Mouse (Mus musculus) heart, postnatal 10 days (tissue): ENCODE results near the gene Pcbp2. TPM values are rescaled to one million over a fixed set of nuclear protein-coding genes. Genes with fewer than 3 reads are reported as not detected.

Experiments used
- DNase-seq, 2 experiments: peaks; one replicate each; pipeline ENCODE4 v3.0.0; 2021
- intact Hi-C: fragments of 180-260 bp; cut with DNase I; formaldehyde crosslinking; loops from one replicate; pipeline ENCODE4 v1.15.1; 2025
- total RNA-seq, 2 experiments: library from RNA; stranded (reverse); gene quantifications; 2 replicates each; pipeline ENCODE4 v1.2.3; 2021

Pcbp2 gene
- total RNA-seq, 2 experiments from 2014 or later, result 547 to 592 TPM

GRCm38 (mm10) chr15:102460971-102461370 is 9.4 kb upstream of the Pcbp2 start:
- intact Hi-C loops, result no loop called here
- DNase-seq, result peak in 1 of 2 experiments; percentile 23

- intact Hi-C loops, result loop anchor here (2.0 kb wide), 1 partner anchor 63 kb away; the partner anchor contains the start of gene Npff
- no peak for DNase-seq
Observed at GRCm38 (mm10) chr15:102461430-102462075, 8.8 kb upstream of the Pcbp2 start.

- intact Hi-C loops, result loop anchor here (2.0 kb wide), 1 partner anchor 61 kb away; the partner anchor contains the start of gene Npff
- peak in 1 of 2 experiments; percentile 33 for DNase-seq
Observed at GRCm38 (mm10) chr15:102463666-102464065, 6.7 kb upstream of the Pcbp2 start.

- no peak for DNase-seq
- intact Hi-C loops, result loop anchor here (2.0 kb wide), 1 partner anchor 50 kb away; the partner anchor contains the start of gene Tarbp2
Observed at GRCm38 (mm10) chr15:102468675-102469370, 1.5 kb upstream of the Pcbp2 start.

GRCm38 (mm10) chr15:102470605-102471294 is 411 bp downstream of the Pcbp2 start:
- intact Hi-C loops, result loop anchor here (1.0 to 5.0 kb wide), 2 partner anchors 10 to 197 kb away; no protein-coding TSS in a partner anchor
- peak; percentile 88 to 89 for DNase-seq

GRCm38 (mm10) chr15:102471295-102471645 is 931 bp downstream of the Pcbp2 start:
- intact Hi-C loops, result loop anchor here (1.0 to 5.0 kb wide), 2 partner anchors 9 to 196 kb away; no protein-coding TSS in a partner anchor
- no peak for DNase-seq

- no peak for DNase-seq
- intact Hi-C loops, result loop anchor here (1.0 to 5.0 kb wide), 3 partner anchors 9 to 196 kb away; no protein-coding TSS in a partner anchor
Observed at GRCm38 (mm10) chr15:102471727-102472126, 1.4 kb downstream of the Pcbp2 start.

GRCm38 (mm10) chr15:102473246-102473645 is 2.9 kb downstream of the Pcbp2 start:
- intact Hi-C loops, result loop anchor here (2.0 to 5.0 kb wide), 2 partner anchors 24 to 194 kb away; no protein-coding TSS in a partner anchor
- DNase-seq, result no peak

GRCm38 (mm10) chr15:102474520-102474919 is 4.2 kb downstream of the Pcbp2 start:
- DNase-seq, result no peak
- intact Hi-C loops, result loop anchor here (2.0 to 5.0 kb wide), 2 partner anchors 14 to 193 kb away; no protein-coding TSS in a partner anchor

GRCm38 (mm10) chr15:102483136-102483535 is 12.8 kb downstream of the Pcbp2 start:
- intact Hi-C loops, result no loop called here
- no peak for DNase-seq

- DNase-seq, result no peak
- intact Hi-C loops, result no loop called here
Observed at GRCm38 (mm10) chr15:102485853-102486252, 15.5 kb downstream of the Pcbp2 start.

GRCm38 (mm10) chr15:102487664-102488063 is 17.3 kb downstream of the Pcbp2 start:
- DNase-seq, result no peak
- intact Hi-C loops, result loop anchor here (2.0 kb wide), 1 partner anchor 13 kb away; no protein-coding TSS in a partner anchor

GRCm38 (mm10) chr15:102498322-102498721 is 28.0 kb downstream of the Pcbp2 start:
- intact Hi-C loops, result no loop called here
- no peak for DNase-seq

- no peak for DNase-seq
- intact Hi-C loops, result no loop called here
Observed at GRCm38 (mm10) chr15:102499370-102499769, 29.0 kb downstream of the Pcbp2 start.

GRCm38 (mm10) chr15:102499851-102500250 is 29.5 kb downstream of the Pcbp2 start:
- no peak for DNase-seq
- intact Hi-C loops, result no loop called here

- intact Hi-C loops, result no loop called here
- DNase-seq, result no peak
Observed at GRCm38 (mm10) chr15:102500479-102500878, 30.1 kb downstream of the Pcbp2 start.

GRCm38 (mm10) chr15:102501084-102501814 is 30.9 kb downstream of the Pcbp2 start:
- no peak for DNase-seq
- intact Hi-C loops, result no loop called here

- DNase-seq, result no peak
- intact Hi-C loops, result no loop called here
Observed at GRCm38 (mm10) chr15:102502254-102502840, 32.0 kb downstream of the Pcbp2 start.

GRCm38 (mm10) chr15:102503447-102503846 is 33.1 kb downstream of the Pcbp2 start, which contains the start of gene Gm10337:
Gene Gm10337 (plus strand): TSS chr15:102503722.
- DNase-seq, result no peak
- intact Hi-C loops, result no loop called here
